Mouse (Mus musculus) heart, postnatal 0 days (tissue): ENCODE data around the gene Sipa1l3.

ENCODE experiments used
- CTCF ChIP-seq: IDR thresholded peaks from 2 replicates; pipeline ENCODE4 v1.5.1; 2016; ENCODE audit warnings: antibody characterized with exemption, control low read depth, low read depth
- EP300 ChIP-seq: IDR thresholded peaks from 2 replicates; pipeline ENCODE4 v1.6.1; 2016; ENCODE audit warnings: antibody characterized with exemption, low read depth

DNA sequence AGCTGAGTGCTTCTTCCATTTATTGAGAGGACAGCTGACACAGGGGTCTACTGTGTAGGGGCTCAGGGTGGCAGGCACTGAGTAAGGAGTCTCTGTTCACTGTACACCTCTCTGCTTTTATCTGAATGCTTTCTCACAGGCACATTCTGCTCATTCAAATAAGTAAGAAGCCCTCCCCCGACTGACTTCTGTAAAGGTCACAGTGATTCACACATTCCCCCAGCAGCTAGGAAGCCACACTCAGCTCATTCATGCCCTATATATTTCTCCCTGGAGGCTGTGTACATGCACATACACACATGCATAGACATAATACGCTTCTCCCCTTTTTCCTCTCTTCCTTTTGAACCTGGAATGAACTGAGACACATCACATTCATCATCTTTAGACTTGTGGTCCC, 74.4 kb downstream of the Sipa1l3 start:
- TF ChIP-seq CTCF (no peak), EP300 (no peak)
